Mouse (Mus musculus) forebrain, postnatal 0 days (tissue): ENCODE data around the gene Rsbn1l. TPM values are rescaled to one million over a fixed set of nuclear protein-coding genes. Genes with fewer than 3 reads are reported as not detected.
"Not testable (repeated sequence)": the region's sequence is repeated elsewhere in the genome, so short reads cannot be mapped to it uniquely, and the experiment has no call there.

Source experiments
- ATAC-seq: fragments of 200-750 bp; cut with Nextera tagmentation; 2 replicates; pipeline ENCODE4 v1.8.0; 2017; ENCODE audit warnings: mild to moderate bottlenecking, moderate library complexity
- DNase-seq: peaks from one replicate; pipeline ENCODE4 v3.0.0-alpha.2; 2015
- H3K27ac ChIP-seq: fragments of 300-500 bp; sonication (generic); 2 replicates; pipeline ENCODE4 v1.5.1; 2014; ENCODE audit warnings: low read depth, mild to moderate bottlenecking, antibody characterized with exemption, low read length, moderate library complexity, mixed read lengths
- H3K27me3 ChIP-seq: fragments of 300-500 bp; sonication (generic); 2 replicates; pipeline ENCODE4 v1.6.1; 2014; ENCODE audit warnings: mild to moderate bottlenecking, low read length, mixed read lengths; ENCODE audit not compliant: insufficient read depth
- H3K36me3 ChIP-seq: fragments of 300-500 bp; sonication (generic); 2 replicates; pipeline ENCODE4 v1.6.1; 2014; ENCODE audit warnings: mild to moderate bottlenecking, moderate library complexity; ENCODE audit not compliant: insufficient read depth
- H3K4me1 ChIP-seq: fragments of 300-500 bp; sonication (generic); 2 replicates; pipeline ENCODE4 v1.6.1; 2014; ENCODE audit warnings: antibody characterized with exemption; ENCODE audit not compliant: insufficient read depth
- H3K4me2 ChIP-seq: fragments of 300-500 bp; sonication (generic); 2 replicates; pipeline ENCODE4 v1.6.1; 2014; ENCODE audit warnings: low read depth, mild to moderate bottlenecking, moderate library complexity
- H3K4me3 ChIP-seq: fragments of 300-500 bp; sonication (generic); 2 replicates; pipeline ENCODE4 v1.5.1; 2014; ENCODE audit warnings: low read depth, low read length, mixed read lengths
- H3K9ac ChIP-seq: fragments of 300-500 bp; sonication (generic); 2 replicates; pipeline ENCODE4 v1.6.1; 2014; ENCODE audit warnings: mild to moderate bottlenecking
- H3K9me3 ChIP-seq: fragments of 300-500 bp; sonication (generic); 2 replicates; pipeline ENCODE4 v1.6.1; 2016; ENCODE audit warnings: low read length
- CTCF ChIP-seq: sonication (generic); IDR thresholded peaks from 2 replicates; pipeline ENCODE4 v1.5.1; 2016; ENCODE audit warnings: antibody characterized with exemption, control low read depth, low read depth
- WGBS: fragments of 180-500 bp; shearing (Covaris S2); extraction: QIAGEN DNeasy Blood & Tissue Kit; methylation state at CpG from one replicate; pipeline ENCODE4 v1.1.7; 2014; 5-methylcytosine and 5-hydroxymethylcytosine counted together
- polyA plus RNA-seq: library from polyadenylated mRNA; unstranded; fragments of >200 nt; fragmentation: Nextera tagmentation; extraction: Ambion mirVana; gene quantifications from 2 replicates; pipeline ENCODE4 v1.2.1, GENCODE M21; 2015
- total RNA-seq: library from RNA; depleted of rRNA; stranded (reverse); fragments of >200 nt; gene quantifications from 2 replicates; pipeline ENCODE4 v1.2.3, GENCODE M21; 2014

Gene Rsbn1l
- total and polyA plus RNA-seq, 2 experiments from 2014 or later, result 3.1 to 5.4 TPM

DNA sequence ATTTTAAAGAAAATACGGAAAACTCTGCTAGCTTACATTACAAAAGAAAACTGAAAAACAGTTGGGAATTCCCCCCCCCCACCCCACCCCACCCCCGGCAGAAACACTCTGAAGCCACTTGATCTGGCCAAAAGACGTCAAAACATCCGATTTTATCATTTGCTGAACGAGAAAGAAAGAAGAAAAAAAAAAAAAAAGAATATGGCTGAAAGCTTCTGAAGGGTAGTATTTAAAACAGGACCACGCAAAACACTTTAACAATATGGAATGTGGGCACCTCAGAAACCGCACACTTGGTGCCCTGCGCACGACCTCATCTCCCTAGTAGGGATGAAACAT, 5.7 kb downstream of the Rsbn1l start:
- WGBS, result under 1% methylated on average over 9 of the region's 9 CpGs

DNA sequence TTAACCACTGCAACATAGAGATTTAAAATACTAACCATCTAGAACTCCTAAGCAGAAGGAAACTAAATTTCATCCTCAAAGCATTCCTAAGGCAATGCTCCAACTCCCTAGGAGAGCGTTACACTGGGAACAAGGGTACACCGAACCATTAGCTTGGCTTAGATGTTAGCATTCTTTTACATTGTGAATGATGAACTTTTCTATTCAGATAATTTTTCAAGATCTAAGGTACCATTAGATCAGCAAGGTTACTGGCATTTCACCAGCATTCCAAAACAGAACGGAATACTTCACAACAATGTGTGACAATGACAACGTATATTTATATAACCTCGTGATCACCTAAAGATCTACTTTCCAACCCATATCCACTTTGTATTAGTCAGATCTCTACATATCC, 6.1 kb downstream of the Rsbn1l start:
- H3K27ac ChIP-seq, result no peak overlapping the region

More for the DNA sequence above, 5.7 kb downstream of the Rsbn1l start:
- Histone ChIP-seq H3K36me3 (no peaks in the 10 kb centered on the region), H3K27ac (peak overlapping the region; percentile 98; the same call in 1 of the 2 replicates), H3K9me3 (no peaks in the 10 kb centered on the region), H3K9ac (peak overlapping the region; percentile 92), H3K27me3 (no peaks in the 10 kb centered on the region), H3K4me3 (peak overlapping the region; percentile 99), H3K4me2 (peak overlapping the region; percentile 62), H3K4me1 (0 out of 2 replicates have a peak, but pooled peaks cover 8% of the 10 kb centered on the region)
- ATAC-seq (no peak), DNase-seq (no peak)
- TF ChIP-seq CTCF, result no peak

DNA sequence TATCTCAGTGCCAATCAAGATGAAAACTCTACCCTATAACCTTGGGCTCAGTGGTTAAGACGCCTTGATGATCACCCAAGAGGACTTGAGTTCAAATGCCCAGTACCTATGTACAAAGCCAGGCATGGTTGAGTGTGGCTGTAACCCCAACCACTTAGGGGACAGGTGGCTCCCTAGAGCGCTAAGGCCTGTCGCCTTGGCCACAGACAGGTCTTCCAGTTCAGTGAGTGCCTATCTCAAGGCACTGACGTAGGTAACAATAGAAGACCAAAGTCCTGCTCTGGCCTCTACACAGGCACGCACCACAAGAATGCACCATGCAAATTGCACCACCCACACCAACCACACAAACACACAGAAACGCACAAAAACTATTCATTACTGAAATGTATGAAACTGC, 9.3 kb downstream of the Rsbn1l start:
- Histone ChIP-seq H3K4me2 (no peak overlapping the region), H3K4me3 (no peak overlapping the region), H3K27me3 (no peaks in the 10 kb centered on the region), H3K9ac (no peak overlapping the region), H3K27ac (no peak overlapping the region), H3K9me3 (no peaks in the 10 kb centered on the region), H3K4me1 (0 out of 2 replicates have a peak, but pooled peaks cover 8% of the 10 kb centered on the region), H3K36me3 (no peaks in the 10 kb centered on the region)
- no peak for ATAC-seq
- DNase-seq, result no peak
- WGBS, result 86% methylated on average over 6 of the region's 6 CpGs
- TF ChIP-seq CTCF, result no peak

More for the DNA sequence above, 6.1 kb downstream of the Rsbn1l start:
- 5% methylated on average over 5 of the region's 5 CpGs for WGBS
- H3K27me3 ChIP-seq, result no peaks in the 10 kb centered on the region
- H3K4me3 ChIP-seq, result peak overlapping the region; percentile 99
- ATAC-seq, result no peak
- no peak for DNase-seq
- peak overlapping the region; percentile 62 for H3K4me2 ChIP-seq
- TF ChIP-seq CTCF, result no peak
- H3K4me1 ChIP-seq, result 0 out of 2 replicates have a peak, but pooled peaks cover 8% of the 10 kb centered on the region
- H3K9ac ChIP-seq, result peak overlapping the region; percentile 92
- H3K9me3 ChIP-seq, result no peaks in the 10 kb centered on the region
- H3K36me3 ChIP-seq, result no peaks in the 10 kb centered on the region

DNA sequence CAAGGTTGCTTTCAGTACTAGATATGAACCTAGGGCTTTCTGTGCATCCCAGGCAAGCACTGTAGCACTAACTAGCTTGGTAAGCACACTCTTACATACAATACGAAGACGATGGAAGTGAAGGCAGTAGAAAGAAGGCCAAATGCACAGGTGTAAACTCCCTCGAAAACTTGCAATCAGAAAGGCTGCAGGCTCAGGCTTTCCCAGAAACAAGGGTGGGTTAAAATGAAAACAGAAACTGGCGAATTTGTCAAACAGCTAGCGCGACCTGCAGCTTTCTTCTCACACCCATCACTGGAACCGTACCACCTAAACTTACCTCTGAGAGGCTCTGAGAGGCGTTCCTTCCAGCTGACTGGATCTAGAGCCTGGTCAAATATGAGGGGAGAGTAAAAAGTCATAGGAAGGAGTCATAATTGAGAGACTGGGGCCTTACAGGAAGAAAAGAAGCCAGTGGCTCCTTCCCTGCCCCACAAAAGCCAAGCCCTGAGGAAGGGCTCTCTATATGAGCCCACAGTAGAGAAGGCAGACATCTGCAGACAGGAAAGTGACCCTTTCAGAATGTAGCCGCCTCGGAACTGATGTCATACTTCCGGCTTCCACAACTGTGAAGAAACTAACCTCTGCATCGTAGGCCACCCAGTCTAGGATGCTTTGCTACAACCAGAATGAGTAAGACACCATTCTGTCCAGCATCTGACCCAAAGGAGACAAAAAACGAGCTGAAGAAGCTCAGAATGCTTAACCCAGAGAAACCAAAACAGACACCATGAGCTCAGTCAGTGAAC, 11.0 kb downstream of the Rsbn1l start:
- no peak overlapping the region for H3K4me3 ChIP-seq
- no peak overlapping the region; the same call in 1 of the 2 replicates for H3K27ac ChIP-seq
- no peaks in the 10 kb centered on the region for H3K36me3 ChIP-seq
- H3K9ac ChIP-seq, result no peak overlapping the region
- no peaks in the 10 kb centered on the region for H3K27me3 ChIP-seq
- H3K4me2 ChIP-seq, result no peak overlapping the region
- 0 out of 2 replicates have a peak, but pooled peaks cover 8% of the 10 kb centered on the region for H3K4me1 ChIP-seq
- ATAC-seq (no peak), DNase-seq (no peak)
- no peaks in the 10 kb centered on the region for H3K9me3 ChIP-seq
- 77% methylated on average over 13 of the region's 13 CpGs for WGBS
- no peak for TF ChIP-seq CTCF

DNA sequence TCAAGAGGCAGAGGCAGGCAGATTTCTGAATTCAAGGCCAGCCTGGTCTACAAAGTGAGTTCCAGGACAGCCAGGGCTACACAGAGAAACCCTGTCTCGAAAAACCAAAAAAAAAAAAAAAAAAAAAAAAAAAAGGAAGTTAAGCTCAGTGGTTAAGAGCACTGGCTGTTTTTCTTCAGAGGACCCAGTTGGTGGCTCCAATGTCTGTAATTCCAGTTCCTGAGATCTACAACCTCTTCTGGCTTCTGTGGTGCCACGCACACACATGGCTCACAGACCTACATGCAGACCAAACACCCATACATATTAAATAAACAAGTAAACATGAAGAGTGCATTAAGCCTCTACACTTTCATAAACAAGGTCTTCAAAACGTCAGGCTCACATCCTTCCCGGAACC, 12.4 kb downstream of the Rsbn1l start:
- not testable (repeated sequence) for H3K4me1 ChIP-seq, DNase-seq, H3K27ac ChIP-seq, H3K9me3 ChIP-seq, ATAC-seq, H3K36me3 ChIP-seq, H3K4me3 ChIP-seq, H3K27me3 ChIP-seq, H3K4me2 ChIP-seq, H3K9ac ChIP-seq
- 93% methylated on average over 3 of the region's 4 CpGs for WGBS

DNA sequence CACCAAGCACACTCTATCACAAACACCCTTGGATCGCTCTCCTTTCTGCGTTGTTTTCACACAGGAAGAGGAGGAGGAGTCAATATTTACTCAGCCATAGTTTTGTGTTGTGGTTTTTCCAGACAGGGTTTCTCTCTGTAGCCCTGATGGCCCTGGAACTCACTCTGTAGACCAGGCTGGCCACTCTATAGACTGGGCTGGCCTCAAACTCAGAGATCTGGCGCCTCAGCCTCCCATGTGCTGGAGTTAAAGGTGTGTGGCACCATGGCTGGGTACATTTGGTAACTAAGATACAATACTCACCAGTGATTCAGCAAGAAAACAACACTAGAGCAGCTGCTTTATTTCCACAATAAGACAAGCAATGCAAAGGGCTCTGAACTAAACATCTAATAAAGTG, 13.7 kb downstream of the Rsbn1l start:
- no peaks in the 10 kb centered on the region for H3K4me1 ChIP-seq
- no peaks in the 10 kb centered on the region for H3K27me3 ChIP-seq
- no peak overlapping the region for H3K9ac ChIP-seq
- no peak for TF ChIP-seq CTCF
- H3K27ac ChIP-seq, result no peak overlapping the region
- WGBS, result 88% methylated on average over 3 of the region's 3 CpGs
- H3K36me3 ChIP-seq, result no peaks in the 10 kb centered on the region
- no peak overlapping the region for H3K4me3 ChIP-seq
- no peak overlapping the region for H3K4me2 ChIP-seq
- ATAC-seq, result no peak
- H3K9me3 ChIP-seq, result no peaks in the 10 kb centered on the region
- no peak for DNase-seq

DNA sequence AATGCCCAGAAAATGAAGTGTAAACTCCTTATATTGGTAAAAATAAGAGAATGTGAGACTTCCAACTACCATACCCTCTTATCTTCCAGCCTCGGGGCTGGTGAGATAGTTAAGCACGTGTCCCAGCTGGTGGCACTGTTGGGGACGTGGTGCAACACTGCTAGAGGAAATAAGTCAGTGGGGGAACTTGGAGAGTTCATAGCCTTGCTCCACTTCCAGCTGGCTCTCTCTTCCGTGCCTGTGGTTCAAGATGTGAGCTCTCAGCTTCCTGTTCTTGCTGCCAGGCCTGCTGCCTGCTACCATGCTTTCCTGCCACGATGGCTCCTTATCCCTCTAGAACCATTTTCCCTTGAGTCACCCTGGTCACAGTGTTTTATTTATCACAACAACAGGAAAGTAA, 15.0 kb downstream of the Rsbn1l start:
- WGBS, result 48% methylated on average over 5 of the region's 5 CpGs
- Histone ChIP-seq H3K27ac (no peak overlapping the region), H3K4me3 (no peak overlapping the region), H3K4me2 (no peak overlapping the region), H3K27me3 (no peaks in the 10 kb centered on the region), H3K9me3 (no peaks in the 10 kb centered on the region), H3K36me3 (no peaks in the 10 kb centered on the region), H3K4me1 (no peaks in the 10 kb centered on the region), H3K9ac (no peak overlapping the region)
- ATAC-seq (no peak), DNase-seq (no peak)
- no peak for TF ChIP-seq CTCF
